Mouse (Mus musculus) bone marrow macrophage, adult 2 months (primary cell): ENCODE results near the gene Fzd5. TPM values are rescaled to one million over a fixed set of nuclear protein-coding genes. Genes with fewer than 3 reads are reported as not detected.

Experiments
- H3K27ac ChIP-seq: 2 replicates; pipeline ENCODE4 v1.5.1; 2012; ENCODE audit warnings: low read depth, low read length; ENCODE audit not compliant: insufficient read depth
- H3K4me1 ChIP-seq: 2 replicates; pipeline ENCODE4 v1.6.1; 2012; ENCODE audit warnings: low read length; ENCODE audit not compliant: control insufficient read depth, insufficient read depth
- H3K4me3 ChIP-seq: 2 replicates; pipeline ENCODE4 v1.5.1; 2012; ENCODE audit warnings: mild to moderate bottlenecking, low read length, moderate library complexity; ENCODE audit not compliant: insufficient read depth
- CTCF ChIP-seq: IDR thresholded peaks from 2 replicates; pipeline ENCODE4 v1.5.1; 2012; ENCODE audit warnings: low read depth, mild to moderate bottlenecking, low read length, moderate library complexity
- POLR2A ChIP-seq: IDR thresholded peaks from 2 replicates; pipeline ENCODE4 v1.6.1; 2012; ENCODE audit warnings: mild to moderate bottlenecking, low read depth, low read length, borderline replicate concordance
- polyA plus RNA-seq: library from polyadenylated mRNA; stranded (reverse); fragments of >200 nt; gene quantifications from 2 replicates; pipeline ENCODE4 v1.2.4, GENCODE M21; 2012; ENCODE audit not compliant: missing spikeins, insufficient read depth, insufficient read length

Gene Fzd5
- 2.4 TPM in 2 replicates for polyA plus RNA-seq

- Histone ChIP-seq H3K4me1 (peaks cover 3% of the 10 kb centered on the region; the same call in 1 of the 2 replicates), H3K4me3 (peak within 1 kb of the TSS; percentile 75), H3K27ac (no peak within 1 kb of the TSS)
- TF ChIP-seq CTCF (no peak), POLR2A (peak; percentile 94; the same call in 1 of the 2 replicates)
Observed at GRCm38 (mm10) chr1:64737502-64738179, at the start of gene Fzd5. Gene Fzd5, minus strand, starts transcription at chr1:64737751.

DNA sequence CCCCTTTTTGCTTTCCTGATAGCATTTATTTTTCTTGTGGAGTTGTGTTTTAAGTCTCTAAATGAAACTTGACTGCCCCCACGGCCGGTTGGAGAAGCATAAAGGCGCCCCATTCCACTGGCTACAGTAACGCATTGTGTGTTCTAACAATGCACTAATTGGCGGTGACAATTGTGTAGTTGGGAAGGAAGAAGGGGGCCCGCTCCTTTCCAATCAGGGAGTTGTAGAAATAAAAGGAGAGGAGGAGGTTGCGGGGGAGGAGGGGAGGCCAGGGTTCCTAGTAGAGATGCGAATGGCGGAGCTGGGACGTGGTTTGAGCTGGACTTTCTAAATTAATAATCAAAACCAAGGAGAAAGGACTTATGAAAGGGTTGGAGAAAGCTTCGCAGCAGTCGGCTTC, 42.3 kb upstream of the Fzd5 start:
- Histone ChIP-seq H3K4me1 (peaks cover 8% of the 10 kb centered on the region), H3K4me3 (no peak overlapping the region), H3K27ac (no peak overlapping the region)
- TF ChIP-seq CTCF: no peak
- TF ChIP-seq POLR2A: no peak

DNA sequence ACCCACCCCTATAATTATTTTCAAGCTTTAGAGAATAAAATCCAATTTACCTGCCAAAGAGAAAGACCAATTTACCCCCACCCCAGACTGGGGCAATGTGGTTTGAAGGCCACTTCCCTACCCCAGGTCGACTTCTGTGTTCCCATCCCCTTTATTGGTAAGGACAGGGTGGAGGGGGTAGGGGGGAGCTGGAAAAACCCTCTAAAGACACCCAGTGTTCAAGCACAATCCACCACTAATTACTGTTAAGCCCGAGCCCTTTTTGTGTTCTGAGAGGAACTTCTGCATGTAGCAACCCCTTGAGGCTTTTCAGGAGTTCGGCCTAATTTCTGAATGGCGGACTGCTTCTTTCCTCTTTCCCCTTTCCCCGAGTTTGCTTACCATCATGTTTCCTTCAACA, 41.9 kb upstream of the Fzd5 start:
- Histone ChIP-seq H3K27ac (no peak overlapping the region), H3K4me1 (peaks cover 8% of the 10 kb centered on the region), H3K4me3 (no peak overlapping the region)
- TF ChIP-seq CTCF: no peak
- no peak for TF ChIP-seq POLR2A

GRCm38 (mm10) chr1:64773305-64773704, 35.8 kb upstream of the Fzd5 start:
- TF ChIP-seq CTCF: no peak
- TF ChIP-seq POLR2A: no peak
- H3K4me1 ChIP-seq: peaks cover under 1% of the 10 kb centered on the region
- H3K27ac ChIP-seq: no peak overlapping the region
- H3K4me3 ChIP-seq: no peak overlapping the region

GRCm38 (mm10) chr1:64770169-64770568, 32.6 kb upstream of the Fzd5 start:
- Histone ChIP-seq H3K27ac (no peak overlapping the region), H3K4me3 (no peak overlapping the region), H3K4me1 (no peaks in the 10 kb centered on the region)
- no peak for TF ChIP-seq POLR2A
- TF ChIP-seq CTCF: no peak

GRCm38 (mm10) chr1:64761646-64762045, 24.1 kb upstream of the Fzd5 start:
- TF ChIP-seq POLR2A (no peak), CTCF (no peak)
- Histone ChIP-seq H3K4me1 (no peaks in the 10 kb centered on the region), H3K27ac (no peak overlapping the region), H3K4me3 (no peak overlapping the region)

DNA sequence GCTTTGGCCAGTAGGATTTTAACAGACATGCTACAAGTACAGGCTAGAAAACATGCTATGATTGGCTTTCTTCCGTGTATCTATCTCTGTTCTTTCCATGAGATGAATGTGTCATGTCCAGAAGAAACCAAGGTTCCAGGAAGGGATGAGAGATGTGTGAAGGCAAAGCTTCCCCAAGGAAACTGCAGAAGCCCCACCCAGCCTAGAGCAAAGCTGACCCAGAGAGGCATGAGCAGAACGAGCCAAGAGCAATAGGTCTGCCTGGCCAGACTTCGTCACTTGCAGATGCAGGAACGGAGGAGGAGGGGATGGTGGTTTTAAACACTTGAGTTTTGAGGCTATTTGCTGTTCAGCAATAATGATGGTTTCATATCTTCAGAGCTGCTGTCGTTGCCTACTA, 20.2 kb upstream of the Fzd5 start:
- TF ChIP-seq CTCF (no peak), POLR2A (no peak)
- peaks cover 4% of the 10 kb centered on the region for H3K4me1 ChIP-seq
- H3K27ac ChIP-seq: no peak overlapping the region
- no peak overlapping the region for H3K4me3 ChIP-seq

DNA sequence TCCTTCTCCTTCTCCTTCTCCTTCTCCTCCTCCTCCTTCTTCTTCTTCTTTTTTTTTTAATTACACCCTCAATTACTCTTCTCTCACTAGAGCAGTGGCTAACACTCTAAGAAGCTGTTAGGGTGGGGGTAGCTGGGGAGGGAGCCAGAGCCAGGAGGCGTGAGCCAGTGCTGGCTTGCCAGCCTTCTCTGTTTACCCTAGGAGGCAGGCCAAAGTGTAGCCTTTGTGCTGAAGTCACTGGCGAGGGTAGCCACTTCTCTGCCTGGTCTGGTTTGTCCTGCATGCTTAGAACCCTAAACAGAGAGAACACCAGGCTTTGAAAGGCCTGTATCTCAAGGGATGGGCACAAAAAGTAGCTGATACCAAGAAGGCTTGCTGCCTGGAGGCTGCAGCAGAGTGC, 19.7 kb upstream of the Fzd5 start:
- H3K4me3 ChIP-seq: no peak overlapping the region
- H3K4me1 ChIP-seq: peaks cover 4% of the 10 kb centered on the region
- H3K27ac ChIP-seq: no peak overlapping the region
- TF ChIP-seq CTCF (no peak), POLR2A (no peak)

- no peak for TF ChIP-seq POLR2A
- TF ChIP-seq CTCF: no peak
- peaks cover 4% of the 10 kb centered on the region for H3K4me1 ChIP-seq
- H3K27ac ChIP-seq: no peak overlapping the region
- H3K4me3 ChIP-seq: no peak overlapping the region
Observed at GRCm38 (mm10) chr1:64756640-64757030, 19.1 kb upstream of the Fzd5 start.

GRCm38 (mm10) chr1:64755971-64756639, 18.6 kb upstream of the Fzd5 start:
- no peak overlapping the region for H3K4me3 ChIP-seq
- peaks cover 4% of the 10 kb centered on the region for H3K4me1 ChIP-seq
- no peak overlapping the region for H3K27ac ChIP-seq
- TF ChIP-seq POLR2A: no peak
- no peak for TF ChIP-seq CTCF
